Mouse (Mus musculus): Measurements from ENCODE around the gene Por.

DNA sequence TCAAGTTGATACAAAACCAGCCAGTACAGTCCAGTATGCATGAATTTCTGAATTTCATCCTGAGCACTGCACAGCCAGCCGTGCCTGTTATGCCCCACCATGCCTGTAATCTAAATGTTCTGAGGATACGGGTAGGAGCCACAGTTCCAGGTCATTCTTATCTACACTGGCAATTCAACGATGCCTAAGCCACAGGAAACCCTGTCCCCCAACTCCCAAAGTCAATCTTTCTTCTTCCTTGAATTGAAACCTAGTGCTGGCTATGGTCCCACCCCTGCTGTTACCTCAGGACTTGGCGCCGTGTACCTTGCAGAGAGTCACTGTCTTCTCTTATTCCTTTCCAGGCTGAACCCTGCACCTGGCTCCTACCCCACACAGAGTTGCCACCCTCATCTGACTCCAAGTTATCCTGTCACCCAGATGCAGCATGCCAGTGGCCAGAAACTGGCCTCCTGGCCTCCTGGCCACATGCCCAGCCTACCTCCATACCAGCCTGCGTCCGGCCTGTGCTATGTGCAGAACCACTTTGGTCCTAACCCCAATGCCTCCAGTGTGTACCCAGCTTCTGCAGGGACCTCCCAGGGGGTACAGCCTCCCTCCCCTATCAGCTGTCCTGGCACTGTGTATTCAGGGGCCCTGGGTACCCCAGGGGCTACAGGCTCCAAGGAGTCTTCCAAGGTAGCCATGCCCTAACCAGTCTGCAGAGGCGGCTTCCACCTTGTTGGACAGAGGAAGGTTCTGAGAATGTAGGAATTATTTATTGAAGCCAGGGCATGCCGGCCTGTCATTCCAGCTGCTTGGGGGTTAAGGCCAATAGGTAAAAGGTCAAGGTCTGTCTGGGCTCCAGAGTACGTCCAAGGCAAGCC, 26.9 kb upstream of the Por start:
- TF ChIP-seq CTCF (IDR thresholded peaks at IDR 0.05) (no peak), POLR2A (IDR thresholded peaks at IDR 0.05; ENCODE audit: insufficient read depth, low read depth, low read length) (no peak), EP300 (IDR thresholded peaks at IDR 0.05; ENCODE audit: insufficient read depth, low read depth, low read length) (no peak)
